Mouse (Mus musculus) embryonic facial prominence, embryonic 13.5 days (tissue): Measurements from ENCODE around the gene Mplkip. TPM values are rescaled to one million over a fixed set of nuclear protein-coding genes. Genes with fewer than 3 reads are reported as not detected.

Source experiments
- ATAC-seq: fragments of 200-750 bp; cut with Nextera tagmentation; 2 replicates; pipeline ENCODE4 v1.8.0; 2017; ENCODE audit warnings: low read depth; ENCODE audit not compliant: insufficient number of reproducible peaks, insufficient read depth, low FRiP score, low TSS enrichment
- H3K27ac ChIP-seq: fragments of 300-500 bp; sonication (generic); 2 replicates; pipeline ENCODE4 v1.5.1; 2015; ENCODE audit warnings: moderate library complexity, mild to moderate bottlenecking, inconsistent platforms
- H3K27me3 ChIP-seq: fragments of 300-500 bp; sonication (generic); 2 replicates; pipeline ENCODE4 v1.6.1; 2015; ENCODE audit warnings: mild to moderate bottlenecking, inconsistent platforms
- H3K36me3 ChIP-seq: fragments of 300-500 bp; sonication (generic); 2 replicates; pipeline ENCODE4 v1.6.1; 2015; ENCODE audit warnings: mild to moderate bottlenecking, inconsistent platforms
- H3K4me1 ChIP-seq: fragments of 300-500 bp; sonication (generic); 2 replicates; pipeline ENCODE4 v1.6.1; 2015; ENCODE audit warnings: inconsistent platforms
- H3K4me2 ChIP-seq: fragments of 300-500 bp; sonication (generic); 2 replicates; pipeline ENCODE4 v1.6.1; 2015; ENCODE audit warnings: moderate library complexity, mild to moderate bottlenecking, inconsistent platforms
- H3K4me3 ChIP-seq: fragments of 300-500 bp; sonication (generic); 2 replicates; pipeline ENCODE4 v1.5.1; 2015; ENCODE audit warnings: mild to moderate bottlenecking, inconsistent platforms
- H3K9ac ChIP-seq: fragments of 300-500 bp; sonication (generic); 2 replicates; pipeline ENCODE4 v1.6.1; 2015; ENCODE audit warnings: mild to moderate bottlenecking, inconsistent platforms
- H3K9me3 ChIP-seq: fragments of 300-500 bp; sonication (generic); 2 replicates; pipeline ENCODE4 v1.6.1; 2016; ENCODE audit warnings: inconsistent platforms
- WGBS: fragments of 180-500 bp; shearing (Covaris S2); methylation state at CpG from one replicate; pipeline ENCODE4 v1.1.7; 2015; ENCODE audit warnings: mixed read lengths; 5-methylcytosine and 5-hydroxymethylcytosine counted together
- microRNA counts: library from miRNA; unstranded; fragments of <30 nt; microRNA quantifications from one replicate; lab custom pipeline; 2016
- microRNA-seq: library from miRNA; unstranded; fragments of <30 nt; microRNA quantifications from one replicate; pipeline ENCODE4, GENCODE M21; 2016
- polyA plus RNA-seq: library from polyadenylated mRNA; unstranded; fragments of >200 nt; fragmentation: Nextera tagmentation; extraction: Ambion mirVana; gene quantifications from 2 replicates; pipeline ENCODE4 v1.2.1, GENCODE M21; 2015

Mplkip gene
- polyA plus RNA-seq, 1 experiment from 2014 or later, result 52.4 TPM

- H3K4me2 ChIP-seq, result no peak overlapping the region
- H3K36me3 ChIP-seq, result peaks cover 3% of the 10 kb centered on the region; the same call in 1 of the 2 replicates
- H3K4me1 ChIP-seq, result no peaks in the 10 kb centered on the region
- no peak overlapping the region for H3K27ac ChIP-seq
- H3K27me3 ChIP-seq, result no peaks in the 10 kb centered on the region
- H3K9ac ChIP-seq, result no peak overlapping the region
- H3K4me3 ChIP-seq, result no peak overlapping the region
- no peak for ATAC-seq
- H3K9me3 ChIP-seq, result no peaks in the 10 kb centered on the region
Observed at GRCm38 (mm10) chr13:17702311-17702710, 7.3 kb downstream of the Mplkip start.

- Histone ChIP-seq H3K4me3 (no peak overlapping the region), H3K4me1 (no peaks in the 10 kb centered on the region), H3K27me3 (no peaks in the 10 kb centered on the region), H3K36me3 (no peaks in the 10 kb centered on the region), H3K27ac (no peak overlapping the region), H3K9me3 (no peaks in the 10 kb centered on the region), H3K9ac (no peak overlapping the region), H3K4me2 (no peak overlapping the region)
- 88% methylated on average over 6 of the region's 6 CpGs for WGBS
- ATAC-seq, result no peak
Observed at GRCm38 (mm10) chr13:17705188-17705826, 10.3 kb downstream of the Mplkip start.

- Histone ChIP-seq H3K4me1 (no peaks in the 10 kb centered on the region), H3K9ac (no peak overlapping the region)
- WGBS, result 86% methylated on average over 5 of the region's 5 CpGs
Observed at GRCm38 (mm10) chr13:17708784-17709311, 13.9 kb downstream of the Mplkip start.

GRCm38 (mm10) chr13:17717357-17717756 lies 22.4 kb downstream of the Mplkip start:
- peaks cover 28% of the 10 kb centered on the region for H3K36me3 ChIP-seq
- no peak overlapping the region for H3K27ac ChIP-seq
- 92% methylated on average over 1 of the region's 1 CpGs for WGBS
- H3K9ac ChIP-seq, result no peak overlapping the region
- H3K4me1 ChIP-seq, result no peaks in the 10 kb centered on the region
- no peak overlapping the region for H3K4me3 ChIP-seq
- no peak overlapping the region for H3K4me2 ChIP-seq
- H3K9me3 ChIP-seq, result no peaks in the 10 kb centered on the region
- no peaks in the 10 kb centered on the region for H3K27me3 ChIP-seq
- no peak for ATAC-seq

More at GRCm38 (mm10) chr13:17708784-17709311, 13.9 kb downstream of the Mplkip start:
- no peak overlapping the region for H3K27ac ChIP-seq
- no peak for ATAC-seq
- H3K27me3 ChIP-seq, result no peaks in the 10 kb centered on the region
- H3K9me3 ChIP-seq, result no peaks in the 10 kb centered on the region
- H3K4me2 ChIP-seq, result no peak overlapping the region
- no peak overlapping the region for H3K4me3 ChIP-seq
- H3K36me3 ChIP-seq, result no peaks in the 10 kb centered on the region

GRCm38 (mm10) chr13:17727922-17728321 lies 32.9 kb downstream of the Mplkip start:
- peaks cover 10% of the 10 kb centered on the region for H3K36me3 ChIP-seq
- no peak overlapping the region for H3K9ac ChIP-seq
- no peak overlapping the region for H3K4me3 ChIP-seq
- H3K4me1 ChIP-seq, result no peaks in the 10 kb centered on the region
- no peaks in the 10 kb centered on the region for H3K27me3 ChIP-seq
- no peak overlapping the region for H3K27ac ChIP-seq
- H3K4me2 ChIP-seq, result no peak overlapping the region
- WGBS, result 95% methylated on average over 4 of the region's 4 CpGs
- ATAC-seq, result no peak
- H3K9me3 ChIP-seq, result no peaks in the 10 kb centered on the region

GRCm38 (mm10) chr13:17728798-17729197 lies 33.8 kb downstream of the Mplkip start:
- H3K27ac ChIP-seq, result no peak overlapping the region
- ATAC-seq, result no peak
- no peak overlapping the region for H3K4me2 ChIP-seq
- 90% methylated on average over 3 of the region's 3 CpGs for WGBS
- no peaks in the 10 kb centered on the region for H3K9me3 ChIP-seq
- peaks cover 10% of the 10 kb centered on the region for H3K36me3 ChIP-seq
- no peak overlapping the region for H3K4me3 ChIP-seq
- H3K4me1 ChIP-seq, result no peaks in the 10 kb centered on the region
- H3K9ac ChIP-seq, result no peak overlapping the region
- H3K27me3 ChIP-seq, result no peaks in the 10 kb centered on the region

MicroRNAs within 50 kb of the gene (microRNA counts, 519-probe panel; counts per million panel counts)
- 236 counts per million, percentile 44 among the panel's probes with 10 or more counts for microRNA mmu-miR-466i (lab: Ali Mortazavi, UCI)

Small RNA genes within 50 kb of the gene (microRNA-seq; reads per million reads assigned to microRNA genes)
- not detected for gene Mir466i

Other genes starting within 250 kb of the Mplkip start
- gene Sugct, start 361 bp downstream of the Mplkip start, polyA plus RNA-seq, result 4.9 and 5.0 TPM in 2 replicates
- gene Cdk13, start 109.9 kb downstream of the Mplkip start, polyA plus RNA-seq, result 18.6 and 19.6 TPM in 2 replicates
- 113 TPM in 2 replicates for gene Rala, start 249.0 kb downstream of the Mplkip start, polyA plus RNA-seq